Mouse (Mus musculus): ENCODE measurements around the gene Fam43a. TPM values are rescaled to one million over a fixed set of nuclear protein-coding genes. Genes with fewer than 3 reads are reported as not detected.

Gene Fam43a
- total RNA-seq, 2 experiments from 2014 or later, result 7.5 to 11.9 TPM

- ATAC-seq (replicated peaks; ENCODE audit: poor library complexity, severe bottlenecking), result no peak
Measured at GRCm38 (mm10) chr16:30627586-30628337, 28.2 kb downstream of the Fam43a start.

- ATAC-seq (replicated peaks; ENCODE audit: poor library complexity, severe bottlenecking), result no peak
Measured at GRCm38 (mm10) chr16:30628401-30628800, 28.9 kb downstream of the Fam43a start.

DNA sequence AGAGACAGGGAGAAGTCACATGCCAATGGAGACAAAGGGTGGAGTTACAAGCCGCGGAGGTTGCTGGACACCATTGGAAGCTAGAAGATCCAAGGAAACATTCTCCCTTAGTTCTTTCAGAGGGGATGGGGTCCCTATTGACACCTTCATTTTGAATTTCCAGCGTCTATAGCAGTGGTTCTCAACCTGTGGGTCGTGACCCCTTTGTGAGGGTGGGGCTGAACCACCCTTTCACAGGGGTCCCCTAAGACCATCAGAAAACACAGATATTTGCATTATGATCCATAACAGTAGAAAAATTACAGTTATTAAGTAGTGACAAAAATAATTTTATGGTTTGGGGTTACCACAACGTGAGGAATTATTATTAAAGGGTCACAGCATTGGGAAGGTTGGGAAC lies 30.0 kb downstream of the Fam43a start:
- ATAC-seq (replicated peaks; ENCODE audit: poor library complexity, severe bottlenecking), result no peak

DNA sequence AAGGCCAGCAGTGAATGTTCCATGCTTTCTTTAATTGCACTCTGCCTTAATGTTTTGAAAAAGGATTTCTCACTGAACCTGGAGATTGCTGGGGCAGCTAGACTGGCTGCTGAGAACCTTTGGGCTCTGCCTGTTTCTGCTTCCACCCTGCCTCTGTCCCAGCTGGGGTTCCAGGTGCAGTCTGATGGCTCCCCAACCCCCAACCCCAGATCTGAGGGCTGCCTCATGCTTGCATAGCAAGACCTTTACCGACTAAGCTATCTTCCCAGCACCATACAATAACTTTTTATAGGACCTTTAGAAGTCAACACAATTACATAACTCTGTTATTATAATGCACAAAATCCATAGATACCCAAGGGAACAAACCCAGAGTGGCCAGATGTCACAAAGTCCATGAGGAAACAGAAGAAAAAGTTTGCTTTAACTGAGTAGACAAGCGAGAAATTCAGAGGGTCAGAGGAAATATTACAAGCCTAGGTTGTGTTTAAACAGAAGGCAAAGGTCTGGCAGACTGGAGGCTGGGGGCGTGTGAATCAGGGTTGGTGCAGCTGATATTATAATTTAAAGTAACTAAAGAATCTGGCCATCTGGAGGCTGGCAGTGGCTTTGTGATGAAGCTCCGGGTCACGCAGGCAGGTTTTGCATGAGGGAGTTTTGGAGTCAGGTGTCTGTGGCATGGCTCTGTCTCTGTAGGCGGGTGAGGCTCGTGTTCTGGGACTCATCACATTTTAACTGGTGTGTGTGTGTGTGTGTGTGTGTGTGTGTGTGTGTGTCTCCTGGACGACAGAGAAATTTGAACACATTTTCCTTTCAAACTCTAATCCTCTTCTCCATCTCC lies 34.6 kb downstream of the Fam43a start:
- ATAC-seq (replicated peaks; ENCODE audit: poor library complexity, severe bottlenecking), result no peak

DNA sequence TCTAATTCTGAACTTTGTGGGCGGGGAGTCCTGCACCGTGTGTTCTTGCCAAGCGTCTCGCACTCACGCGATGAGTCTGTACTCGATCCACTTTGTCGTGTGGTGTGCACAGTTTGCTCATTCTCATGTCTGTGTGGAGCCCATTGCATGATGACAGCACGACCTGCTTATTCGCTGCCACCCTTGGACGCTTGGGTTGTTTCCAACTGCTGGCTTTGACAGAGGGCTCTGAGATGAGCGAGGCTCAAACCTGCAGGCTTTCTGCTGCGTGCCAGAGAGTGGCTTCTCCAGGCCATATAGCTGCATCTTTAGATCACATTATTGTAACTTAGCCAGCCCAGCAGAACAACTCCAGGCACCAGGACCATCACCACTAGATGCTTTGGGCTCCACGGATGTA lies 39.1 kb downstream of the Fam43a start:
- no peak for ATAC-seq (replicated peaks; ENCODE audit: poor library complexity, severe bottlenecking)

- ATAC-seq (replicated peaks; ENCODE audit: poor library complexity, severe bottlenecking), result no peak
Measured at GRCm38 (mm10) chr16:30640591-30640990, 41.1 kb downstream of the Fam43a start.

DNA sequence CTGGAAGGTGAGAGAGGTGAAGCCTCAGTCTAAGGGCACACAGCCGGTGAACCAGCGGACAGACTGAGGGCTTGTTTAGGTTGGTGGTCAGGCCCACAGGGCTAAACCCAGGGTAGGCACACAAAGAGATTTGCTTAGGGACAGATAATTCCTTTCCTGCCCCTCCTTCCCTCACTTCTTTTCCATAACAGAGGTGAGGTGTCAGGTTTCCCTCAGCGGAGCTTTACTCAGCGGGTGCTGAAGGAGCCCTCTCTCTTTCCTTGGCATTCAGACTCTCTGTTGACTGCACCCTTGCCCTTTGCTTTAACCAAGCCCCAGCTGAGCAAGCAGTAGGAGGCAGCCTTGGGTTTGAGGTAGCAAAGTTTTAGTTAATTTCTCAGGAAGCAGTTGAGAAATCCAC lies 41.9 kb downstream of the Fam43a start:
- ATAC-seq (replicated peaks; ENCODE audit: poor library complexity, severe bottlenecking), result no peak

DNA sequence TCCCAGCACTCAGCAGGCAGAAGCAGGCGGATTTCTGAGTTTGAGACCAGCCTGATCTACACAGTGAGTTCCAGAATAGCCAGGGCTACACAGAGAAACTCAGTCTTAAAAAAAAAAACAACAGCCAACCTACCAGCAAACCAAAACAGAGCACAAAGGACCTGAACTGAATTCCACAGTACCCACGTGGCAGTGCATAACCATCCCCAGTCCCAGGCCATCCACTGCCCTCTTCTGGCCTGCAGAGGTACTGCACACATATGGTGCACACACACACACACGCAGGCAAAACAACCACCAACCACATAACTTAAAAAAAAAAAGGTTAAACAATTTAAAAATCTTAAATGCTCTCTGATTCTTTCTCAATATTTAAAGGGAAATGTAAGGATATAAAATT lies 42.7 kb downstream of the Fam43a start:
- ATAC-seq (replicated peaks; ENCODE audit: poor library complexity, severe bottlenecking), result no peak

- no peak for ATAC-seq (replicated peaks; ENCODE audit: poor library complexity, severe bottlenecking)
Measured at GRCm38 (mm10) chr16:30644981-30645380, 45.5 kb downstream of the Fam43a start.

GRCm38 (mm10) chr16:30645841-30646558 lies 46.5 kb downstream of the Fam43a start:
- no peak for ATAC-seq (replicated peaks; ENCODE audit: poor library complexity, severe bottlenecking)

GRCm38 (mm10) chr16:30646856-30647255 lies 47.3 kb downstream of the Fam43a start:
- ATAC-seq (replicated peaks; ENCODE audit: poor library complexity, severe bottlenecking), result no peak

- no peak; the same call in 1 of the 2 replicates for ATAC-seq (replicated peaks; ENCODE audit: poor library complexity, severe bottlenecking)
Measured at GRCm38 (mm10) chr16:30651292-30651691, 51.8 kb downstream of the Fam43a start.

Other genes starting within 250 kb of the Fam43a start
- gene Atp13a3, start 193.7 kb upstream of the Fam43a start, total RNA-seq (2014; fragmentation: Nextera tagmentation), result 87.1 and 94.5 TPM in 2 replicates
- 74.9 and 93.0 TPM in 2 replicates for gene Atp13a3, start 193.7 kb upstream of the Fam43a start, total RNA-seq (2017)
- 1.4 TPM in 1 of 2 replicates, not detected in the other for gene Tmem44, start 48.9 kb upstream of the Fam43a start, total RNA-seq (2014; fragmentation: Nextera tagmentation)
- 0.21 and 0.30 TPM in 2 replicates for gene Tmem44, start 48.9 kb upstream of the Fam43a start, total RNA-seq (2017)
- 48.8 and 48.9 TPM in 2 replicates for gene Lsg1, start 12.1 kb upstream of the Fam43a start, total RNA-seq (2014; fragmentation: Nextera tagmentation)
- gene Lsg1, start 12.1 kb upstream of the Fam43a start, total RNA-seq (2017), result 59.3 and 74.0 TPM in 2 replicates

Measured in granulocyte monocyte progenitor cell, adult 5-6 weeks (primary cell).